Mouse (Mus musculus) lung, postnatal 0 days (tissue): ENCODE results near the gene Stat3. TPM values are rescaled to one million over a fixed set of nuclear protein-coding genes. Genes with fewer than 3 reads are reported as not detected.

Experiments
- ATAC-seq: fragments of 200-750 bp; cut with Nextera tagmentation; 2 replicates; pipeline ENCODE4 v1.8.0; 2017; ENCODE audit warnings: moderate library complexity
- DNase-seq: peaks from one replicate; pipeline ENCODE4 v3.0.0-alpha.2; 2016; ENCODE audit warnings: low spot score
- H3K27ac ChIP-seq: fragments of 300-500 bp; sonication (generic); 2 replicates; pipeline ENCODE4 v1.5.1; 2014; ENCODE audit warnings: antibody characterized with exemption, mild to moderate bottlenecking, low read length, mixed read lengths
- H3K27me3 ChIP-seq: fragments of 300-500 bp; sonication (generic); replicated peaks from 2 replicates; pipeline ENCODE4 v1.6.1; 2014; ENCODE audit warnings: low read length, mixed read lengths; ENCODE audit not compliant: insufficient read depth
- H3K36me3 ChIP-seq: fragments of 300-500 bp; sonication (generic); 2 replicates; pipeline ENCODE4 v1.6.1; 2014; ENCODE audit warnings: low read length, mixed read lengths; ENCODE audit not compliant: insufficient read depth
- H3K4me1 ChIP-seq: fragments of 300-500 bp; sonication (generic); 2 replicates; pipeline ENCODE4 v1.6.1; 2014; ENCODE audit warnings: antibody characterized with exemption, low read depth, low read length, mixed read lengths; ENCODE audit not compliant: insufficient read depth
- H3K4me2 ChIP-seq: fragments of 300-500 bp; sonication (generic); replicated peaks from 2 replicates; pipeline ENCODE4 v1.6.1; 2014; ENCODE audit warnings: low read depth, mild to moderate bottlenecking, low read length, moderate library complexity, mixed read lengths
- H3K4me3 ChIP-seq: fragments of 300-500 bp; sonication (generic); 2 replicates; pipeline ENCODE4 v1.5.1; 2014; ENCODE audit warnings: low read depth, low read length
- H3K9ac ChIP-seq: fragments of 300-500 bp; sonication (generic); replicated peaks from 2 replicates; pipeline ENCODE4 v1.6.1; 2014; ENCODE audit warnings: low read depth, mild to moderate bottlenecking
- H3K9me3 ChIP-seq: fragments of 300-500 bp; sonication (generic); 2 replicates; pipeline ENCODE4 v1.6.1; 2016; ENCODE audit warnings: low read length, mixed read lengths
- CTCF ChIP-seq: IDR thresholded peaks from 2 replicates; pipeline ENCODE4 v1.5.1; 2016; ENCODE audit warnings: antibody characterized with exemption, mild to moderate bottlenecking
- EP300 ChIP-seq: IDR thresholded peaks from 2 replicates; pipeline ENCODE4 v1.6.1; 2016; ENCODE audit warnings: antibody characterized with exemption, mild to moderate bottlenecking, control low read depth
- WGBS: fragments of 180-500 bp; shearing (Covaris S2); extraction: QIAGEN DNeasy Blood & Tissue Kit; methylation state at CpG from one replicate; pipeline ENCODE4 v1.1.7; 2014; 5-methylcytosine and 5-hydroxymethylcytosine counted together
- polyA plus RNA-seq: library from polyadenylated mRNA; unstranded; fragments of >200 nt; fragmentation: Nextera tagmentation; extraction: Ambion mirVana; gene quantifications from 2 replicates; pipeline ENCODE4 v1.2.1, GENCODE M21; 2015

Gene Stat3
- polyA plus RNA-seq, 1 experiment from 2014 or later = 100 TPM

GRCm38 (mm10) chr11:100924386-100924919 is 14.9 kb downstream of the Stat3 start:
- H3K4me2 ChIP-seq = no peak overlapping the region
- TF ChIP-seq EP300 = no peak
- TF ChIP-seq CTCF = no peak
- 94% methylated on average over 1 of the region's 1 CpGs for WGBS
- no peaks in the 10 kb centered on the region for H3K9me3 ChIP-seq
- no peaks in the 10 kb centered on the region for H3K4me1 ChIP-seq
- H3K36me3 ChIP-seq = 0 out of 2 replicates have a peak, but pooled peaks cover 4% of the 10 kb centered on the region
- H3K9ac ChIP-seq = no peak overlapping the region
- H3K4me3 ChIP-seq = no peak overlapping the region
- ATAC-seq (no peak), DNase-seq (no peak)
- H3K27me3 ChIP-seq = no peaks in the 10 kb centered on the region
- no peak overlapping the region for H3K27ac ChIP-seq

DNA sequence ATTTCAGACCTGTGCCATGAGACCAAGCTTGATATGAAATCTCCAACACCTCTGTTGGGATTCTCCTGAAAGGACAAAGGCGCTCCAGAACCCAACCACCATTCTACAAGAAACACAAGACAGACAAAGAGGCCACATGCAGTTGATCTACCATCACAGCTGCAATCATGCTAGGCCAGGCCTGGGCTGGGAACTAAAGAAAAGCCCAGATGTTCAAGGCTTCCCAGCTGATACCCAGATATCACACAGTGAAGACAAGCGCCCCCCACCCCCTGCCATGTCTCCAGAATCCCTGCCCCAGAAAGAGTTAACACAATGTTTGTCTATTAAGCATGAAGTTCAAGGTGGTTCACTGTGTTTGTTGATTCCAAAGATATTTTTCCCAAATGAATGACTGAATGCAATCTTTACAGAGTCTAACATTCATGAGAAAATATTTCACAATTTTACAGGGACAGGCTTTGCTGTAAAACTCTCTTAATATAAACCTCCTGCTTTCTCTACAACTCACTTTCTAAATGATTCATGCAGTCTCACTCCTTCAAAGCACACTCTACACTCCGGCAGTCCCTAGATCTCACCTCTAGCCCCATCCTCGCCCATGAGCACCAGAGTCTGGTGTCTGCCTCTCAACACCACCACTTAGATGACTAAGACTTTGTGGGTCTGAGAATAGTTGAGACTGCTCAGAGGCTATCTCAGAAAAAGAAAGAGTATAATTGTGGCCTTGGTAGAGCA is 18.3 kb downstream of the Stat3 start:
- DNase-seq (no peak), ATAC-seq (no peak)
- H3K36me3 ChIP-seq = 0 out of 2 replicates have a peak, but pooled peaks cover 4% of the 10 kb centered on the region
- no peaks in the 10 kb centered on the region for H3K27me3 ChIP-seq
- H3K27ac ChIP-seq = no peak overlapping the region
- H3K4me3 ChIP-seq = no peak overlapping the region
- 82% methylated on average over 4 of the region's 4 CpGs for WGBS
- H3K4me2 ChIP-seq = no peak overlapping the region
- no peaks in the 10 kb centered on the region for H3K4me1 ChIP-seq
- TF ChIP-seq EP300 = no peak
- TF ChIP-seq CTCF = no peak
- no peaks in the 10 kb centered on the region for H3K9me3 ChIP-seq
- H3K9ac ChIP-seq = no peak overlapping the region

GRCm38 (mm10) chr11:100918007-100918406 is 21.3 kb downstream of the Stat3 start:
- DNase-seq = no peak
- H3K4me1 ChIP-seq = peaks cover 5% of the 10 kb centered on the region; the same call in 1 of the 2 replicates
- H3K36me3 ChIP-seq = 0 out of 2 replicates have a peak, but pooled peaks cover 18% of the 10 kb centered on the region
- H3K9ac ChIP-seq = no peak overlapping the region
- no peak overlapping the region for H3K27ac ChIP-seq
- H3K9me3 ChIP-seq = no peaks in the 10 kb centered on the region
- TF ChIP-seq EP300 (no peak), CTCF (no peak)
- no peak for ATAC-seq
- H3K4me3 ChIP-seq = no peak overlapping the region
- WGBS = 81% methylated on average over 5 of the region's 5 CpGs
- H3K4me2 ChIP-seq = no peak overlapping the region
- H3K27me3 ChIP-seq = no peaks in the 10 kb centered on the region

- Histone ChIP-seq H3K27ac (no peak overlapping the region), H3K27me3 (no peaks in the 10 kb centered on the region), H3K4me1 (peaks cover 7% of the 10 kb centered on the region; the same call in 1 of the 2 replicates), H3K4me3 (no peak overlapping the region), H3K9ac (no peak overlapping the region), H3K36me3 (0 out of 2 replicates have a peak, but pooled peaks cover 14% of the 10 kb centered on the region), H3K9me3 (no peaks in the 10 kb centered on the region), H3K4me2 (no peak overlapping the region)
- TF ChIP-seq EP300 (no peak), CTCF (no peak)
- no peak for ATAC-seq
- no peak for DNase-seq
- 70% methylated on average over 4 of the region's 4 CpGs for WGBS
Observed at GRCm38 (mm10) chr11:100916432-100916971, 22.8 kb downstream of the Stat3 start.

GRCm38 (mm10) chr11:100915063-100915462 is 24.3 kb downstream of the Stat3 start:
- H3K4me1 ChIP-seq = peaks cover 7% of the 10 kb centered on the region; the same call in 1 of the 2 replicates

DNA sequence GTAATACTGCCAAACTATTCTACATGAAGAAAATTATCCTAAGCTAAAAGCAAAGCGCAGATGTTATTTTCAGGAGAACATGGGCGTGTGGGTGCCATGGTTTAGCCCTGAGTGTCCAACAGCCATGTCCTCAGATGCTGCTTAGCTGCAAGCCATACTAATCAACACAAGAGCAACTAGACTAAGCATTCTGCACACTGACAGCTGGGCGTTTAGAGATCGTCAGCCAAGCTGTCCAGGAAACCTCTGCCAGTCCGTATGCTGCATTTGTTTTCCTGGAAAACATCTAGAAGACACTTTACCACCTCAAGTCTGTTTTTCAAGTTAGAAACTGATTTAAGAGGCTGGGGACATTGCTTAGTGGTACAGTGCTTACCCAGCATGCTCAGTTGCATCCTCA is 24.9 kb downstream of the Stat3 start:
- TF ChIP-seq EP300 (no peak), CTCF (no peak)
- Histone ChIP-seq H3K9ac (no peak overlapping the region), H3K27me3 (no peaks in the 10 kb centered on the region), H3K27ac (no peak overlapping the region), H3K4me3 (no peak overlapping the region), H3K36me3 (0 out of 2 replicates have a peak, but pooled peaks cover 14% of the 10 kb centered on the region), H3K9me3 (no peaks in the 10 kb centered on the region), H3K4me1 (peaks cover 7% of the 10 kb centered on the region; the same call in 1 of the 2 replicates), H3K4me2 (no peak overlapping the region)
- ATAC-seq (no peak), DNase-seq (no peak)
- WGBS = 78% methylated on average over 5 of the region's 5 CpGs

More at GRCm38 (mm10) chr11:100915063-100915462, 24.3 kb downstream of the Stat3 start:
- Histone ChIP-seq H3K9ac (no peak overlapping the region), H3K9me3 (no peaks in the 10 kb centered on the region), H3K27me3 (no peaks in the 10 kb centered on the region), H3K4me2 (no peak overlapping the region), H3K4me3 (no peak overlapping the region), H3K27ac (no peak overlapping the region), H3K36me3 (0 out of 2 replicates have a peak, but pooled peaks cover 14% of the 10 kb centered on the region)
- TF ChIP-seq EP300 = no peak
- WGBS = 74% methylated on average over 3 of the region's 3 CpGs
- ATAC-seq (no peak), DNase-seq (no peak)
